Mouse (Mus musculus) embryonic fibroblast, embryonic 13.5 days (primary cell): ENCODE measurements around the gene Drap1.

Experiments
- CTCF ChIP-seq: IDR thresholded peaks from 2 replicates; pipeline ENCODE4 v1.5.1; 2011; ENCODE audit warnings: mild to moderate bottlenecking, control low read depth, low read length, moderate library complexity, borderline replicate concordance; ENCODE audit not compliant: insufficient read depth
- POLR2A ChIP-seq: IDR thresholded peaks from 2 replicates; pipeline ENCODE4 v1.6.1; 2011; ENCODE audit warnings: low read depth, mild to moderate bottlenecking, control low read depth, low read length, moderate library complexity

DNA sequence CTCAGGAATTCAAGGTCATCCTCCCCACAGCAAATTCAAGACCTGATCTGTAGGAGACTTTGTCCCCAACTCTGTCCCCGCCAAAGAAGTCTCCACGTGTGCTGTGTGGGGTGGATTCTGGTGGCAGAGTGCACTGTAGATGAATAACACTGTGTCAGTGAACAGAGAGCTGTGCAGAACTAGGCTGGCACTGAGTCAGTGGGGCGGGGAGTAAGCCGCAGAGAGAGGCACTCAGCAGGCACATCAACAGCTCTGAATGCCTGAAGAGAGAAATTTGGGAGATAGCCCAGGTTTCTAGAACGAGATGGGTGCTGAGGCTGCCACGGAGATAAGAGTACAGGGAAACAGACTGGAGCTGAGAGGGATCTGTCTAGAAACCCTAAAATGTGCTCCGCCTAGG lies 34.2 kb upstream of the Drap1 start:
- TF ChIP-seq POLR2A (no peak), CTCF (no peak)
